Mouse (Mus musculus): ENCODE results near the gene Manbal. TPM values are rescaled to one million over a fixed set of nuclear protein-coding genes. Genes with fewer than 3 reads are reported as not detected.

The Manbal gene
- total and polyA plus RNA-seq, 2 experiments, result 3.3 to 28.5 TPM

- H3K27me3 ChIP-seq (ENCODE audit: control insufficient read depth, insufficient read depth, low read length), result no peaks in the 10 kb centered on the region
- H3K36me3 ChIP-seq (ENCODE audit: control insufficient read depth, insufficient read depth, low read length), result peaks cover 2% of the 10 kb centered on the region; the same call in 1 of the 2 replicates
- H3K27ac ChIP-seq (replicated peaks; ENCODE audit: insufficient read depth, low read depth, low read length), result no peak overlapping the region
- H3K79me2 ChIP-seq (ENCODE audit: control insufficient read depth, insufficient read depth, low read length), result no peaks in the 10 kb centered on the region
- no peak for DNase-seq (ENCODE audit: extremely low read depth, low read depth, low spot score)
- 69% methylated on average over 4 of the region's 4 CpGs for WGBS
- H3K9ac ChIP-seq (ENCODE audit: low read depth, low read length), result no peak overlapping the region
- no peak overlapping the region for H3K4me3 ChIP-seq (ENCODE audit: insufficient read depth, low read depth, low read length)
- no peaks in the 10 kb centered on the region for H3K4me1 ChIP-seq (ENCODE audit: control insufficient read depth, insufficient read depth, low read length)
- TF ChIP-seq POLR2A (IDR thresholded peaks at IDR 0.05; ENCODE audit: extremely low read depth, insufficient read depth, low read length) (no peak), CTCF (IDR thresholded peaks at IDR 0.05; ENCODE audit: low read depth, low read length) (no peak)
Measured at GRCm38 (mm10) chr2:157397376-157397775, 30.0 kb downstream of the Manbal start.

- WGBS, result 98% methylated on average over 4 of the region's 4 CpGs
- peaks cover 2% of the 10 kb centered on the region; the same call in 1 of the 2 replicates for H3K36me3 ChIP-seq (ENCODE audit: control insufficient read depth, insufficient read depth, low read length)
Measured at GRCm38 (mm10) chr2:157398539-157398938, 31.1 kb downstream of the Manbal start.

GRCm38 (mm10) chr2:157399797-157400196 is 32.4 kb downstream of the Manbal start:
- H3K36me3 ChIP-seq (ENCODE audit: control insufficient read depth, insufficient read depth, low read length), result peaks cover 2% of the 10 kb centered on the region; the same call in 1 of the 2 replicates
- no peaks in the 10 kb centered on the region for H3K27me3 ChIP-seq (ENCODE audit: control insufficient read depth, insufficient read depth, low read length)
- no peak overlapping the region for H3K9ac ChIP-seq (ENCODE audit: low read depth, low read length)
- DNase-seq (ENCODE audit: extremely low read depth, low read depth, low spot score), result no peak
- H3K79me2 ChIP-seq (ENCODE audit: control insufficient read depth, insufficient read depth, low read length), result no peaks in the 10 kb centered on the region
- H3K4me3 ChIP-seq (ENCODE audit: insufficient read depth, low read depth, low read length), result no peak overlapping the region
- H3K27ac ChIP-seq (replicated peaks; ENCODE audit: insufficient read depth, low read depth, low read length), result no peak overlapping the region
- 89% methylated on average over 10 of the region's 10 CpGs for WGBS
- TF ChIP-seq CTCF (IDR thresholded peaks at IDR 0.05; ENCODE audit: low read depth, low read length) (no peak), POLR2A (IDR thresholded peaks at IDR 0.05; ENCODE audit: extremely low read depth, insufficient read depth, low read length) (no peak)
- H3K4me1 ChIP-seq (ENCODE audit: control insufficient read depth, insufficient read depth, low read length), result no peaks in the 10 kb centered on the region

More at GRCm38 (mm10) chr2:157398539-157398938, 31.1 kb downstream of the Manbal start:
- Histone ChIP-seq H3K4me3 (ENCODE audit: insufficient read depth, low read depth, low read length) (no peak overlapping the region), H3K4me1 (ENCODE audit: control insufficient read depth, insufficient read depth, low read length) (no peaks in the 10 kb centered on the region), H3K27me3 (ENCODE audit: control insufficient read depth, insufficient read depth, low read length) (no peaks in the 10 kb centered on the region), H3K9ac (ENCODE audit: low read depth, low read length) (no peak overlapping the region), H3K27ac (replicated peaks; ENCODE audit: insufficient read depth, low read depth, low read length) (no peak overlapping the region), H3K79me2 (ENCODE audit: control insufficient read depth, insufficient read depth, low read length) (no peaks in the 10 kb centered on the region)
- DNase-seq (ENCODE audit: extremely low read depth, low read depth, low spot score), result no peak
- TF ChIP-seq CTCF (IDR thresholded peaks at IDR 0.05; ENCODE audit: low read depth, low read length) (peak; percentile 11; the same call in 1 of the 2 replicates), POLR2A (IDR thresholded peaks at IDR 0.05; ENCODE audit: extremely low read depth, insufficient read depth, low read length) (no peak)

- WGBS, result 92% methylated on average over 6 of the region's 6 CpGs
- no peaks in the 10 kb centered on the region for H3K27me3 ChIP-seq (ENCODE audit: control insufficient read depth, insufficient read depth, low read length)
- no peaks in the 10 kb centered on the region for H3K79me2 ChIP-seq (ENCODE audit: control insufficient read depth, insufficient read depth, low read length)
- DNase-seq (ENCODE audit: extremely low read depth, low read depth, low spot score), result no peak
- H3K4me1 ChIP-seq (ENCODE audit: control insufficient read depth, insufficient read depth, low read length), result no peaks in the 10 kb centered on the region
- no peak overlapping the region for H3K27ac ChIP-seq (replicated peaks; ENCODE audit: insufficient read depth, low read depth, low read length)
- H3K9ac ChIP-seq (ENCODE audit: low read depth, low read length), result no peak overlapping the region
- peaks cover 2% of the 10 kb centered on the region; the same call in 1 of the 2 replicates for H3K36me3 ChIP-seq (ENCODE audit: control insufficient read depth, insufficient read depth, low read length)
- H3K4me3 ChIP-seq (ENCODE audit: insufficient read depth, low read depth, low read length), result no peak overlapping the region
- TF ChIP-seq POLR2A (IDR thresholded peaks at IDR 0.05; ENCODE audit: extremely low read depth, insufficient read depth, low read length) (no peak), CTCF (IDR thresholded peaks at IDR 0.05; ENCODE audit: low read depth, low read length) (no peak)
Measured at GRCm38 (mm10) chr2:157400491-157400890, 33.1 kb downstream of the Manbal start.

- Histone ChIP-seq H3K27me3 (ENCODE audit: control insufficient read depth, insufficient read depth, low read length) (no peaks in the 10 kb centered on the region), H3K4me3 (ENCODE audit: insufficient read depth, low read depth, low read length) (no peak overlapping the region), H3K79me2 (ENCODE audit: control insufficient read depth, insufficient read depth, low read length) (no peaks in the 10 kb centered on the region), H3K4me1 (ENCODE audit: control insufficient read depth, insufficient read depth, low read length) (no peaks in the 10 kb centered on the region), H3K36me3 (ENCODE audit: control insufficient read depth, insufficient read depth, low read length) (no peaks in the 10 kb centered on the region), H3K9ac (ENCODE audit: low read depth, low read length) (no peak overlapping the region), H3K27ac (replicated peaks; ENCODE audit: insufficient read depth, low read depth, low read length) (no peak overlapping the region)
- DNase-seq (ENCODE audit: extremely low read depth, low read depth, low spot score), result no peak
- TF ChIP-seq CTCF (IDR thresholded peaks at IDR 0.05; ENCODE audit: low read depth, low read length), result no peak
- TF ChIP-seq POLR2A (IDR thresholded peaks at IDR 0.05; ENCODE audit: extremely low read depth, insufficient read depth, low read length), result no peak
- 90% methylated on average over 2 of the region's 2 CpGs for WGBS
Measured at GRCm38 (mm10) chr2:157401261-157401660, 33.9 kb downstream of the Manbal start.

- Histone ChIP-seq H3K36me3 (ENCODE audit: control insufficient read depth, insufficient read depth, low read length) (no peaks in the 10 kb centered on the region), H3K27me3 (ENCODE audit: control insufficient read depth, insufficient read depth, low read length) (no peaks in the 10 kb centered on the region), H3K4me3 (ENCODE audit: insufficient read depth, low read depth, low read length) (no peak overlapping the region), H3K9ac (ENCODE audit: low read depth, low read length) (no peak overlapping the region), H3K27ac (replicated peaks; ENCODE audit: insufficient read depth, low read depth, low read length) (no peak overlapping the region), H3K79me2 (ENCODE audit: control insufficient read depth, insufficient read depth, low read length) (no peaks in the 10 kb centered on the region), H3K4me1 (ENCODE audit: control insufficient read depth, insufficient read depth, low read length) (no peaks in the 10 kb centered on the region)
- DNase-seq (ENCODE audit: extremely low read depth, low read depth, low spot score), result peak; percentile 8
- 76% methylated on average over 7 of the region's 7 CpGs for WGBS
- TF ChIP-seq POLR2A (IDR thresholded peaks at IDR 0.05; ENCODE audit: extremely low read depth, insufficient read depth, low read length) (no peak), CTCF (IDR thresholded peaks at IDR 0.05; ENCODE audit: low read depth, low read length) (no peak)
Measured at GRCm38 (mm10) chr2:157407596-157407995, 40.2 kb downstream of the Manbal start.

All from liver, adult 2 months (tissue).